Mouse (Mus musculus) intestine, postnatal 0 days (tissue): ENCODE results near the gene Cnpy3. TPM values are rescaled to one million over a fixed set of nuclear protein-coding genes. Genes with fewer than 3 reads are reported as not detected.

ENCODE experiments used
- ATAC-seq: fragments of 200-750 bp; cut with Nextera tagmentation; 2 replicates; pipeline ENCODE4 v1.8.0; 2017; ENCODE audit warnings: mild to moderate bottlenecking, moderate TSS enrichment, moderate library complexity
- H3K27ac ChIP-seq: fragments of 300-500 bp; sonication (generic); 2 replicates; pipeline ENCODE4 v1.5.1; 2014; ENCODE audit warnings: mild to moderate bottlenecking, low read depth, low read length, moderate library complexity
- H3K27me3 ChIP-seq: fragments of 300-500 bp; sonication (generic); replicated peaks from 2 replicates; pipeline ENCODE4 v1.6.1; 2014; ENCODE audit warnings: low read length, mixed read lengths; ENCODE audit not compliant: control insufficient read depth, insufficient read depth
- H3K36me3 ChIP-seq: fragments of 300-500 bp; sonication (generic); 2 replicates; pipeline ENCODE4 v1.6.1; 2014; ENCODE audit warnings: mild to moderate bottlenecking, moderate library complexity; ENCODE audit not compliant: control insufficient read depth, insufficient read depth
- H3K4me1 ChIP-seq: fragments of 300-500 bp; sonication (generic); replicated peaks from 2 replicates; pipeline ENCODE4 v1.6.1; 2014; ENCODE audit warnings: antibody characterized with exemption, low read length, mixed read lengths; ENCODE audit not compliant: control insufficient read depth, insufficient read depth
- H3K4me2 ChIP-seq: fragments of 300-500 bp; sonication (generic); replicated peaks from 2 replicates; pipeline ENCODE4 v1.6.1; 2014; ENCODE audit warnings: low read depth, mild to moderate bottlenecking, moderate library complexity
- H3K4me3 ChIP-seq: fragments of 300-500 bp; sonication (generic); 2 replicates; pipeline ENCODE4 v1.5.1; 2014; ENCODE audit warnings: low read depth, low read length
- H3K9ac ChIP-seq: fragments of 300-500 bp; sonication (generic); 2 replicates; pipeline ENCODE4 v1.6.1; 2014; ENCODE audit warnings: mild to moderate bottlenecking, low read depth, low read length
- H3K9me3 ChIP-seq: fragments of 300-500 bp; sonication (generic); 2 replicates; pipeline ENCODE4 v1.6.1; 2016; ENCODE audit warnings: mixed run types; ENCODE audit not compliant: control insufficient read depth
- CTCF ChIP-seq: sonication (generic); IDR thresholded peaks from 2 replicates; pipeline ENCODE4 v1.5.1; 2016; ENCODE audit warnings: low read depth, mild to moderate bottlenecking, control low read depth, antibody characterized with exemption, moderate library complexity
- WGBS: fragments of 180-500 bp; shearing (Covaris S2); extraction: QIAGEN DNeasy Blood & Tissue Kit; methylation state at CpG from one replicate; pipeline ENCODE4 v1.1.7; 2014; 5-methylcytosine and 5-hydroxymethylcytosine counted together
- polyA plus RNA-seq: library from polyadenylated mRNA; unstranded; fragments of >200 nt; fragmentation: Nextera tagmentation; extraction: Ambion mirVana; gene quantifications from 2 replicates; pipeline ENCODE4 v1.2.1, GENCODE M21; 2015

The Cnpy3 gene
- polyA plus RNA-seq, 1 experiment from 2014 or later, result 35.6 TPM

- Histone ChIP-seq H3K9ac (no peak overlapping the region), H3K9me3 (no peaks in the 10 kb centered on the region), H3K27ac (no peak overlapping the region), H3K4me1 (peaks cover 2% of the 10 kb centered on the region; the same call in 1 of the 2 replicates), H3K4me2 (no peak overlapping the region), H3K27me3 (no peaks in the 10 kb centered on the region), H3K36me3 (peaks cover 18% of the 10 kb centered on the region; the same call in 1 of the 2 replicates), H3K4me3 (no peak overlapping the region)
- no peak for TF ChIP-seq CTCF
- ATAC-seq, result no peak
- 76% methylated on average over 6 of the region's 6 CpGs for WGBS
Measured at GRCm38 (mm10) chr17:46698515-46698914, 53.5 kb downstream of the Cnpy3 start.

DNA sequence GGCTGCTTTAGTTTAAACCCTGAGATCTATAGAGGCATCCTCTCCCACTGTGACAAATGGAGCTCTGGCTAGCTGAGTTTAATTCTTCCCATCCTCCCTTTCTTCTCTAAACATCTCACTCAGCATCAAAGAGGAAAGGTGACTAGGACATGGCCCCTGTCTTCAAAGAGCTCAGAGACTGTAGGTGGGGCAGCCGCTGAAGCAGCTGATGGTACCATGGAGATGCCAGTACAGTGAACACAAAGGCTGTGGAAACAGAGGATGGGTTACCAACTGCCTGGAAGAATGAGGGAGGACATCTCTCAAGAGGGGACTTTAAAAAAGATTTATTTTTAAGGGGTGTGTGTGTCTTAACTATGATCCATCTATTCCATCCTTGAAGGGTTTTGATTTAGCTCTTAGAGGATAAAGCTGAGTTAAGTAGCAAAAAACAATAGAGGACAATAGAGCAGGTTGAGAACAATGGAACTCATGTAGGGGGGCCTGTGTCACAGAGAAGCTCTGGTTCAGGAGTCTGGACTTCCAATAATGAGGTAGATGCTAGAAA, 57.4 kb downstream of the Cnpy3 start:
- Histone ChIP-seq H3K4me2 (no peak overlapping the region), H3K36me3 (peaks cover 29% of the 10 kb centered on the region; the same call in 1 of the 2 replicates), H3K4me1 (no peaks in the 10 kb centered on the region; the same call in 1 of the 2 replicates), H3K4me3 (no peak overlapping the region), H3K27me3 (no peaks in the 10 kb centered on the region), H3K9me3 (no peaks in the 10 kb centered on the region), H3K9ac (no peak overlapping the region), H3K27ac (no peak overlapping the region)
- ATAC-seq, result no peak
- TF ChIP-seq CTCF, result no peak
- 79% methylated on average over 1 of the region's 1 CpGs for WGBS

GRCm38 (mm10) chr17:46691390-46691789, 60.6 kb downstream of the Cnpy3 start:
- Histone ChIP-seq H3K9me3 (no peaks in the 10 kb centered on the region), H3K4me2 (no peak overlapping the region), H3K4me1 (no peaks in the 10 kb centered on the region), H3K9ac (no peak overlapping the region), H3K36me3 (peaks cover 36% of the 10 kb centered on the region), H3K27me3 (no peaks in the 10 kb centered on the region), H3K4me3 (no peak overlapping the region), H3K27ac (no peak overlapping the region)
- no peak for ATAC-seq
- 76% methylated on average over 2 of the region's 2 CpGs for WGBS
- no peak for TF ChIP-seq CTCF

- Histone ChIP-seq H3K4me1 (no peaks in the 10 kb centered on the region), H3K9ac (no peak overlapping the region), H3K27ac (no peak overlapping the region), H3K4me2 (no peak overlapping the region), H3K9me3 (no peaks in the 10 kb centered on the region), H3K27me3 (no peaks in the 10 kb centered on the region), H3K36me3 (peaks cover 42% of the 10 kb centered on the region), H3K4me3 (no peak overlapping the region)
- 87% methylated on average over 12 of the region's 12 CpGs for WGBS
- no peak for ATAC-seq
- TF ChIP-seq CTCF, result no peak
Measured at GRCm38 (mm10) chr17:46690665-46691064, 61.3 kb downstream of the Cnpy3 start.

GRCm38 (mm10) chr17:46685913-46686312, 66.1 kb downstream of the Cnpy3 start:
- no peak for ATAC-seq
- no peak overlapping the region for H3K4me3 ChIP-seq
- H3K9ac ChIP-seq, result no peak overlapping the region
- H3K36me3 ChIP-seq, result peaks cover 58% of the 10 kb centered on the region
- no peak for TF ChIP-seq CTCF
- H3K9me3 ChIP-seq, result no peaks in the 10 kb centered on the region
- 81% methylated on average over 6 of the region's 6 CpGs for WGBS
- H3K27me3 ChIP-seq, result no peaks in the 10 kb centered on the region
- peaks cover 3% of the 10 kb centered on the region; the same call in 1 of the 2 replicates for H3K4me1 ChIP-seq
- H3K4me2 ChIP-seq, result no peak overlapping the region
- no peak overlapping the region for H3K27ac ChIP-seq

Other genes with a start within 250 kb of the Cnpy3 start
- gene Cul9, start 205.8 kb downstream of the Cnpy3 start, polyA plus RNA-seq, result 1.3 and 2.0 TPM in 2 replicates
- gene Srf, start 196.0 kb downstream of the Cnpy3 start, polyA plus RNA-seq, result 5.1 and 5.2 TPM in 2 replicates
- 13.7 and 14.7 TPM in 2 replicates for gene Ptk7, start 122.7 kb downstream of the Cnpy3 start, polyA plus RNA-seq
- 102 and 107 TPM in 2 replicates for gene Klc4, start 106.2 kb downstream of the Cnpy3 start, polyA plus RNA-seq
- gene Mrpl2, start 106.0 kb downstream of the Cnpy3 start, polyA plus RNA-seq, result 138 and 139 TPM in 2 replicates
- gene Cul7, start 101.9 kb downstream of the Cnpy3 start, polyA plus RNA-seq, result 18.0 and 19.2 TPM in 2 replicates
- gene Rrp36, start 77.9 kb downstream of the Cnpy3 start, polyA plus RNA-seq, result 49.0 and 55.6 TPM in 2 replicates
- gene Mea1, start 73.4 kb downstream of the Cnpy3 start, polyA plus RNA-seq, result 132 and 133 TPM in 2 replicates
- gene Klhdc3, start 71.3 kb downstream of the Cnpy3 start, polyA plus RNA-seq, result 94.2 and 99.3 TPM in 2 replicates
- 25.9 and 26.5 TPM in 2 replicates for gene Ppp2r5d, start 47.1 kb downstream of the Cnpy3 start, polyA plus RNA-seq
- gene Pex6, start 40.8 kb downstream of the Cnpy3 start, polyA plus RNA-seq, result 10.4 and 11.5 TPM in 2 replicates
- 0.39 and 0.48 TPM in 2 replicates for gene Gnmt, start 23.0 kb downstream of the Cnpy3 start, polyA plus RNA-seq
- gene Ptcra, start 11.5 kb upstream of the Cnpy3 start, polyA plus RNA-seq, result 0.24 and 0.33 TPM in 2 replicates
- gene 2310039H08Rik, start 20.4 kb upstream of the Cnpy3 start, polyA plus RNA-seq, result 123 and 124 TPM in 2 replicates
- gene Rpl7l1, start 30.5 kb upstream of the Cnpy3 start, polyA plus RNA-seq, result 77.1 and 78.5 TPM in 2 replicates
- 2.2 and 2.6 TPM in 2 replicates for gene Bicral, start 106.3 kb upstream of the Cnpy3 start, polyA plus RNA-seq
- gene Tbcc, start 138.5 kb upstream of the Cnpy3 start, polyA plus RNA-seq, result 40.1 and 40.2 TPM in 2 replicates
- not detected in 2 replicates for gene Prph2, start 158.2 kb upstream of the Cnpy3 start, polyA plus RNA-seq